Mouse (Mus musculus) embryo, embryonic 10.5 days (tissue): ENCODE measurements at regions not wholly inside any gene's neighbourhood (a gene's known extent, or its start where the extent isn't known, plus 50 kb on each side); places are given as distances from the start of the nearest gene placed in this dataset.
"Not testable (repeated sequence)": the region's sequence is repeated elsewhere in the genome, so short reads cannot be mapped to it uniquely, and the experiment has no call there.

Experiments
- DNase-seq: peaks from one replicate; pipeline ENCODE4 v3.0.0-alpha.2; 2015; ENCODE audit warnings: low spot score

DNA sequence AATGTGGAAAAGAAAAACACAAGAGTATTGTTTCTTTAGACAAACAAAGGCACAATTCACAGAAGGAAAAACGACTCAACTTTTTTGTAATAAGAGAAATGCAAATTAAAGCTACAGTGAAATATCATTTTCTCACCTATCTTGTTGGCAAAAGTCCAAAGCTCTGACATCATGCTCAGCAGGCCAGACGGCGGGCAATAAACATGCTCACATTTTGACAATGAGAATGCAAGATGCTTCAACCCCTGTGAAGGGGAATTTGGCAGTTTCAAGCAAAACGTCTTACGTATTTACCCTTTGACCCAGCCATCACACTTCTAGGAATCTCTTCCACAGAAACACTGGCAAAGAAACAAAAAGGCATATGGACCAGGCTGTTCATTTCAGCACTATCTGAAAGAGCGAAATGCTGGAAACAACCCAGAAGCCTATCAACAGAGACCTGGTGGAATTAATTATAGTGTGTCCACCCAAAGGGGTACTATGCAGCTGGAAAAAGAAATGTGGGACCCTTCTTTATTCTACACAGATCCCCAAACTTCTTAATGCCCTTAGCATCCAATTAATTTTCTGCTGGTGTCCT is 203.4 kb upstream of the 2610301B20Rik start:
- DNase-seq = no peak

GRCm38 (mm10) chr4:10691086-10691485 is 183.2 kb upstream of the 2610301B20Rik start:
- no peak for DNase-seq

DNA sequence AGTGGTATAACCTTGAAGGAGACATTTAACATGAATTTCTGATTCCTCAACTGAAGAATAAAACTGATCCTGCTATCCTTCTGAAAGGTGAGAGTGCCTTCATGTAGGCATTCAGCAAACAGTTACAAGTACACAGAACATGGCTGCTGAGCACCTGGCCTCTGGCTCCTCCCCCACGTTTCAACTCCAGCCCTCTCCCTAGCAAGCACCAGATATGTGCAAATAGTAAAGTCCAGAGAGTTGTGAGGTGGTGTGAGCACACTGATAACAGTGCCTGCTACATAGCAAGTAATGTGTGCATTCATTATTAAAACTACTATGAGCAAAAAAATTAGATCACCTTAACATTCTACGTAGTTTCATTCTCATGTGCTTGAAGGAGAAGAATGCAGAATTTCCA is 181.4 kb upstream of the 2610301B20Rik start:
- no peak for DNase-seq

- DNase-seq = no peak
Measured at GRCm38 (mm10) chr4:10693446-10694105, 180.7 kb upstream of the 2610301B20Rik start.

DNA sequence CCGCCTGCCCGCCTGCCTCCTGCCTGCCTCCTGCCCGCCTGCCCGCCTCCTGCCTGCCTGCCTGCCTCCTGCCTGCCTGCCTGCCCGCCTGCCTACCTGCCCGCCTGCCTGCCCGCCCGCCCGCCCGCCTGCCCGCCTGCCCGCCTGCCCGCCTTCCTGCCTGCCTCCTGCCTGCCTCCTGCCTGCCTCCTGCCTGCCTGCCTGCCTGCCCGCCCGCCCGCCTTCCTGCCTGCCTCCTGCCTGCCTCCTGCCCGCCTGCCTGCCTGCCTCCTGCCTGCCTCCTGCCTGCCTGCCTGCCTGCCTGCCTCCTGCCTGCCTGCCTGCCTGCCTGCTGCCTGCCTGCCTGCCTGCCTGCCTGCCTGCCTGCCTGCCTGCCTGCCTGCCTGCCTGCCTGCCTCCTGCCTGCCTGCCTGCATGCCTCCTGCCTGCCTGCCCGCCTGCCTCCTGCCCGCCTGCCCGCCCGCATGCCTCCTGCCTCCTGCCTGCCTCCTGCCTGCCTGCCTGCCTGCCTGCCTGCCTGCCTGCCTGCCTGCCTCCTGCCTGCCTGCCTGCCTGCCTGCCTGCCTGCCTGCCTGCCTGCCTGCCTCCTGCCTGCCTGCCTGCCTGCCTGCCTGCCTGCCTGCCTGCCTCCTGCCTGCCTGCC is 180.1 kb upstream of the 2610301B20Rik start:
- DNase-seq = not testable (repeated sequence)

GRCm38 (mm10) chr4:10697225-10697836 is 177.0 kb upstream of the 2610301B20Rik start:
- DNase-seq = no peak

- DNase-seq = no peak
Measured at GRCm38 (mm10) chr4:10698637-10699036, 175.7 kb upstream of the 2610301B20Rik start.

DNA sequence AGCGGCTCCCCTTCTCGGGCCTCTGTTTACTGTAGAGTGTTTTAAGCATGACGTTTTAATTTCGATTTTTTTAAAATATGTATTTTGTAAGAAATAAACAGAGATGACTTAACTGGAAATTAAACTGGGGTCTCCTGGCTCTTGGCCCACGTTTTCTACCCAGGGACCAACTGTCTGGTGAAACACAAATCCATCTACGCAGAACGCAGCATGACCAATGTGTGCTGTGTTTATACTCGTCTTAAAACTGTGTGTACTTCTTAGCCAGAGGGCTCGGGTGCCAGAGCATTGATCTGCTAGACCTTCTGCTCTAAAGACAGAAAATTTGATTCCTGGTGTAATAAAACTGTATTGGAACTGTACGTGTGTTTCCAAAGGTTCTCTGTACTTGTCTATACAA is 172.8 kb upstream of the 2610301B20Rik start:
- DNase-seq = no peak

DNA sequence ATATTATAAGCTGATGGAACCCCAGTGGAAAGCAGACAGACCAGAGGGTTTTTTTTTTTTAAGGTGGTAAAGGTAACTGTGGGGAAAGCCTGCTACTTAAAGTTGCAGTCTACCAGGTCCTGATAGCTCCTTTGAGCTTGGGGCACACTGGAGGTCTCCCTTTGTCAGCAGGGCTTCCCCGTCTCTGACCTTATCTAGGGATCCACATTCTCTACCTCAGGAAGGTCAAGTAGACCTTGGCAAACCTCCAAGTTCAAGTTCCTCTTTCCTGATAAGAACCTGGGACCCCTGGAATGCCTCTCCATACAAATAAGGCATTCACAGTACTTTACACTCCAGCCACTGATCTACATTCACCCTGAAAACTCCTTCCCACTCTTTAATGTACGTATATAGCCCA is 171.1 kb upstream of the 2610301B20Rik start:
- no peak for DNase-seq

DNA sequence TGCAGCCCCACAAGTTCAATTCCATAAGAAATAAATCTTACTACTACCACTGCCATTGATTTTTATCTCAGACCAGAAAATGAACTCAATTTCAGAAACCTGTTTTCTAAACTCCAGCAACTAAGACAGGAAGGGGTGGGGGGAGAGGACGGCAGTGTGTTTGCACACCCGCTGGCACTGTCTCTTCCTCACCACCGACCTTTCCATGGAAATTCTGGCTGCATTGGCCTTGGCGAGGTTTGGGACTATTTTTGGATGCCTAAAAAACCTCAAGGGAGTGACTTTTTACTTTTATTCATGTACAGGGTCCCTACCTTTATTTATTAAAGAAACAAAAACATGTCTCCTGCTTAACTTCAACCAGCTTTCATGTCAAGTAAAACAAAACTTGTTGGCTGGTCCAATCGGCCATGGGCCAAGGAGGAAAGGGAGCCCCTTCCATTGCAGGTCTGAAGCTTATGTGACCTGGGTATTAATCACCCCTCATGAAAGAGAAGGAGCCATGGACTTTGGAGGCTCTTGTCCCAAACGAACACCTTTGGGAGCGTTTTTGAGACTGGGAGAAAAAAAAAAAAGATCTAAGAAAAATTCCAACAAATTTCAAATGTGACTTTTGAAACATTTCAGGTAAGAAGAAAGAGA is 167.2 kb upstream of the 2610301B20Rik start:
- DNase-seq = no peak

GRCm38 (mm10) chr4:10707658-10708056 is 166.6 kb upstream of the 2610301B20Rik start:
- DNase-seq = no peak

DNA sequence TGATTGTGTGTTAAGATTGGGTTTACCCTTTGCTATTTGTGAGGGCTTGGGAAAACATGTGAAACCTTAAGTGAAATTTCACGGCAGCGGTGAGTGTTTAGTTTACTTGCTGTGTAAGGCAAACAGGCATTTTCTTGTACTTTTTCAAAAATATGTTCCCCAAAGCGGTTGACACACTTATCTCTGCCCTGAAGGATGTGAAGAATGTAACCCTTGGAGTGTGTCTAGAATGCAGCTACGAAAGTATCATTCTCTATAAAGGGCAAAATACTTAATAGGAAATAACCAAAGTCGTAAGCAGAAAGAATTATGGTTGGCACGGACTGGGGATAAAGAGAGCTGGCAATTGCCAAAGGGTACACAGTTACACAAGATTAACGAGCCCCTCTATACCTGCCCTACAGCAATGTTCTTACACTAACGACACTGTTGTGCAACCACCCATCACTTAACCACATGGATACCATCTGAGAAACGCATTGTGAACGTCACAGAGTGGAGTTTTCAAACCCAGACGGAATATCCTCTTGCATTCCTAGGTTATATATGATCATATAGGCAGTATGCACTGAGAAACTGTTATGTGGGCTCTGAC is 162.3 kb upstream of the 2610301B20Rik start:
- DNase-seq = no peak

- DNase-seq = no peak
Measured at GRCm38 (mm10) chr4:10723341-10723740, 151.0 kb upstream of the 2610301B20Rik start.

- no peak for DNase-seq
Measured at GRCm38 (mm10) chr4:10727894-10728293, 146.4 kb upstream of the 2610301B20Rik start.

DNA sequence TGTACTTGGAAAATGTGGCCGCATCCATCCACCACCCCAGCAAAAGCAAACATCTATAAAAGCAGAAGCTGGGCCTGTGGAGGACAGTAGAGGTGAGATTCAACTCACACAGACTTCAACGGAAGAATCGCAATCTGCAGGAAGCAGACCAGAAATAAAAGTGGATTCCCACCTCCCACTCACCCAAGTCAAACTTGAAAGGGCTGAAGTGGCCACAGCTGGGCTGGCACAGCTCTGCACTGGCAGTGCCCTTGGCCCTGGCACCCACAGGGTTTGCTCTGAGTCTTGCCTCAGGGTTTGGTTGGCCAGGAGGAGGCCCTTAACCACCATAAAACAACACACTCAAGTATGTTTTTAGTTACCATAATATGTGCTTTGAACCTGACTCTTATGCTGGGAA is 129.1 kb upstream of the 2610301B20Rik start:
- no peak for DNase-seq

DNA sequence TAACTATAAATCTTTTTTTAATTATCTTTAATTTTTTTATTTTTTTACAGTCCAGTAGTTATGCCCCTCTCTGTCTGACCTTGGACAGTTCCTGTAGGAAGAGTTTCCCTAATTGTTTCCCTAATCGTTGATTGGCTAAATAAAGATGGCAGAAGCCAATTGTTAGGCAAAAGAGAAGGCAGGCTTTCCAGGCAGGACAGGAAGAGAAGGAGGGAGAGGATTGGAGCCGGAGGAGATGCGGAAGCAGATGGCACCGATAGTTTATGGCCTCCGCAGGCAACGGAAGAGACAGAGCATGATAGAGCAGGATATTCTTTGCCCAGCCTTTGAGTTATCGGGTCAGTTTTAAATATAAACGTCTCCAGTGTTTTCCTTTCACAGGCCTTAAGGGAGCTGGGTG is 125.5 kb upstream of the 2610301B20Rik start:
- DNase-seq = no peak

- DNase-seq = not testable (repeated sequence)
Measured at GRCm38 (mm10) chr4:10750377-10751062, 123.8 kb upstream of the 2610301B20Rik start.

DNA sequence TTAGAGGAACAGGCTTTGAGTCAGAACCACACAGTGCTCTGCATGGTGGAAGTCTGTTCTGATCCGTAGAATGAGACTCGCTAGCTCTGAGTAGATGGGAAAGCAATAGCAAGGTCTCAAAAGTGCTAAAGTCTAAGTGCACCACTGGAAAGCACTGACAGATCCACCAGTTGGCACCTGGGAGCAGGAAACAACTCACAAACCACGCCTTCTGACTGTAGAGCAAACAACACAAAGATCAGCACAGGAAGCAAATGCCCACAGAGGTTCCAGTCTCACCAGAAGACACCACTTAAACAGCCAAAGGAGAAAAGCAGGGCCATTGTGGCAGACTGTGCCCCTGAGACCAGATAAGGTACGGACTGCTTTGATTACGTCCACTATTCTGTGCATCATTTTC is 121.1 kb upstream of the 2610301B20Rik start:
- DNase-seq = no peak

DNA sequence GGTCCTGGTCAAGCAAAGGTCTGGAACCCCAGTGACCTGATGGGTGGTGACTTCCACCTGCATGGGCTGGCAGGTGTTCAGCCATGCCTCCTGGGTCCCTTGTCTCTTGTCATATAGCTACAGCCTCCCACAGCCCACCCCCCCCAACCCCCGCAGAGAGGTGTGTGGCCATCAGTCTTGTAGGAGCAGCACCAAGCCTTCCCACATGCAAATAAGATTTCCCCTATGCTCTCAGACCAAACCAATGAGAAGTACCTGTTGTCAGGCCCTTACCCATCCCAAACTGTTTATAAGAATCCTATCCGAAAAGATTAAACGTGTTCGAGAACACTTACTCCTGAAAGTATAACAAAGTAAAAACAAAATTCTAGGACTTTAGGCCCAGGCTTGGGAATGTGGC is 114.8 kb upstream of the 2610301B20Rik start:
- no peak for DNase-seq

DNA sequence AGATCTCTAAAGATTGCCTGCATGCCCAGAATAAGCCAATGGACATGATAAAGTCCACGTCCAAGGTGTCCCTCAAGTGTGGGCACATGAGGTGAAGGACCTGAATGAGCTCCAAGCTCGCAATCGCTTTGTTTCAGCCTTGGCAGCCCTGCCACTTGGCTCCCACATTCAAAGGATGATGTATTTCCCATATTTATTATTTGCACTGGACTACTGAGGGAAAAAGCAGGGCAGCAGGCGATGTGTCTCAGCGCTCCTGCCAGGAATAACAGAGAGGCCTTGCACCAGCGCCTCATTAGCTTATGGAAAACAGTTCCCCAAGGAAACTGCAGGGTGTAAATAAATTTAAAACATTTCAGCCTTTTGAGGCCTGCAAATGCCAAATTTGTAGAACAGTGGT is 106.6 kb upstream of the 2610301B20Rik start:
- no peak for DNase-seq

- DNase-seq = no peak
Measured at GRCm38 (mm10) chr4:10770026-10770643, 104.2 kb upstream of the 2610301B20Rik start.
